ENCODE assay signal across 1 mouse cellular context in the genomic region with DNA sequence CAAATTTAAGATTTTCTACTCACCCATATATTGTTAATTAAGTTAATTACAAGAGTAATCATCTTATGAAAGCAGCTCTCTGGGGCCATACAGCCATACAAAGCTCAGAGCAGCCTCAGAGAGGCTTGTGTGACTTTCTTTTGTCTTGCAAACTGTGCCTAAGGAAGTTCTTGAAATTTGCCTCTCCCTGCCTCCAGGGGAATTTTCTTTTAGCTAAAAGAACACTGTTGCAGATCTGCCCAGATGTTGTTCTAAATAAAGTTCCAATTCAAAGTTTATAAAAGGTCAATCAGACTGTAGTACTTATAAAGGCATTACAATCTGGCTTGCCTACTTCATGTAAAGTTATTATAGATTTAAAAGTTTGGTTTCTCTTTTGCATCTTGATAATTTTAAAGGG. TPM values are rescaled to one million over a fixed set of nuclear protein-coding genes. Genes with fewer than 3 reads are reported as not detected.
"Had no signal": no experiment of that assay in that cellular context is flagged by ENCODE, and none has a peak within 500 bp of the region (broad histone marks: within the 10 kb centered on the region; RNA-seq: fewer than 3 reads in every experiment).

No protein-coding gene starts in this region.

RNA-seq across cellular contexts. Expression of gene Asb4, which starts 47.2 kb away (rescaled TPM):
- total RNA-seq: neutrophil, adult 5-6 weeks had no signal
